Mouse (Mus musculus) activated CD4-positive, CD25-positive, alpha-beta regulatory T cell, adult 4 months (primary cell): ENCODE measurements around the gene Tmcc1. TPM values are rescaled to one million over a fixed set of nuclear protein-coding genes. Genes with fewer than 3 reads are reported as not detected.

Experiments
- ATAC-seq: one replicate; pipeline ENCODE4 v1.8.0; 2017
- polyA plus RNA-seq, 2 experiments: library from polyadenylated mRNA; unstranded; fragments of 100-300 nt; shearing (Covaris generic); gene quantifications; one replicate each; pipeline ENCODE4 v1.2.1; 2017

Tmcc1 gene
- polyA plus RNA-seq, 2 experiments from 2014 or later, result 19.3 to 22.7 TPM

DNA sequence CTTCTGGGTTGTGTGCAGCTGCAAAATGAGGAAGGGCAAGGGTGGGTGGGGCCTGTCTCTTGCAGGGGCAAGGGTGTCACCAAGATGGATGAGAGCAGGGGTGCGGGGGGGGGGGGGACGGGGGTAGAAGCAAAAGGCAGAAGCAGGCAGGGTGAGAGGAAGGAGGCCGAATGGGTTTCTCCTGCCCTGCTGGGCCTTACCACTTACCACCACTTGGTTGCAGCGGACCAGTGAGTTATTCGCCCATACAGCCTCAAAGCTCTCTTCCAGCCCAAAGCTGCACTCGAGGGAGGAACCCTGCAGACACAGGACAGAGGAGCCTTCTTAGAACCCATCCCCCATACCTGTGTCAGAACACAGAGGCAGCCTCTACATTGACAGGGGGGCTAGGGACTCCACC lies 223.3 kb downstream of the Tmcc1 start:
- ATAC-seq, result no peak

DNA sequence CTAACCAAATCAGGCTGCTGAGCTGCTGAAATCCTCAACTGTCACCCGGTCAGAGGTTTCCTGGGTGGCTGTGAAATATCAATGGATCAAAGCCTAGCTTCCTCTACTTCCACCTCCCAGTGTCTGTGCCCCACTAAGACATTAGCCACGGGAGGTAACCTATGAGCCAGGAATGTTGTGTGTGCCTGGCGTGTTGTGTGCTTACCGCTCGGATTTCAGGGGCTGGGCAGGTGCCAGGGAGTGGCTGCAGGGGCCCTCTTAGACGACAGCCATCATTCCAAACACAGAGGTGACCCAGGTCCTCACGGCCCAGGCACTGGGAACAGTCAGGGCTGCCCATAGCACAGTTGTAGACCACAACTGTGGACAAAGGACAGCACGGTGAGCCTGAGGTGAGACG lies 224.2 kb downstream of the Tmcc1 start:
- ATAC-seq, result no peak

DNA sequence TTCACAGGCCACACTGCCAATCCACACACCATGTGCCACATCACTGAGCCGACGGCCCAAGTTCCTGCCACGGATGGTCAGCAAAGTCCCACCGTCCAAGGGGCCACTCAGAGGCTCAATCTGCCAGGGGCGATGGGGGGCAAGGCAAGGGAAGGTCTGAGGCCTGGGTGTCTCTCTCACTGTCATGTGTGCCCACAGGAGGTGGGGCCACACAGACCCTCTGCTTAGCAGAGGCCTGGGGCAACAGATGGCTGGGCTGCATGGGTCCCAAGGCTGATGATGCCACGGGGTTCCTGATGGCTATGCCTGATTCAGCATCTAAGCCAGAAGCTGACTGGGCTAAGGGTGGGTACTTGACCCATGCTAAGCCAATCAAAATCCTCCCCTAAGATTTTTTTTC lies 224.6 kb downstream of the Tmcc1 start:
- no peak for ATAC-seq

Other genes with a start within 250 kb of the Tmcc1 start
- under 1 TPM in 1 of 2 experiments, not detected in 1; 0.52 TPM for gene H1foo, start 248.5 kb downstream of the Tmcc1 start, polyA plus RNA-seq
- gene Plxnd1, start 198.5 kb downstream of the Tmcc1 start, polyA plus RNA-seq, result 10 to 100 TPM; 10.6 to 10.8 TPM
- gene Washc2, start 14.6 kb upstream of the Tmcc1 start, polyA plus RNA-seq, result 10 to 100 TPM; 42.7 to 48.4 TPM
- gene Zfand4, start 70.7 kb upstream of the Tmcc1 start, polyA plus RNA-seq, result 1 to 10 TPM; 1.9 to 2.4 TPM
- under 1 TPM; 0.13 to 0.40 TPM for gene March8, start 144.5 kb upstream of the Tmcc1 start, polyA plus RNA-seq